Mouse (Mus musculus) neural tube, embryonic 13.5 days (tissue): Measurements from ENCODE around the gene Zbtb7a. TPM values are rescaled to one million over a fixed set of nuclear protein-coding genes. Genes with fewer than 3 reads are reported as not detected.

Source experiments
- ATAC-seq: fragments of 200-750 bp; cut with Nextera tagmentation; 2 replicates; pipeline ENCODE4 v1.8.0; 2017; ENCODE audit warnings: low read depth, mild to moderate bottlenecking, moderate TSS enrichment, moderate library complexity
- H3K27ac ChIP-seq: fragments of 300-500 bp; sonication (generic); replicated peaks from 2 replicates; pipeline ENCODE4 v1.5.1; 2015; ENCODE audit warnings: moderate library complexity, mild to moderate bottlenecking, inconsistent platforms
- H3K27me3 ChIP-seq: fragments of 300-500 bp; sonication (generic); 2 replicates; pipeline ENCODE4 v1.6.1; 2015; ENCODE audit warnings: mild to moderate bottlenecking, inconsistent platforms
- H3K36me3 ChIP-seq: fragments of 300-500 bp; sonication (generic); 2 replicates; pipeline ENCODE4 v1.6.1; 2015; ENCODE audit warnings: mild to moderate bottlenecking, inconsistent platforms
- H3K4me1 ChIP-seq: fragments of 300-500 bp; sonication (generic); replicated peaks from 2 replicates; pipeline ENCODE4 v1.6.1; 2015; ENCODE audit warnings: inconsistent platforms
- H3K4me2 ChIP-seq: fragments of 300-500 bp; sonication (generic); 2 replicates; pipeline ENCODE4 v1.6.1; 2015; ENCODE audit warnings: inconsistent platforms, mild to moderate bottlenecking, moderate library complexity
- H3K4me3 ChIP-seq: fragments of 300-500 bp; sonication (generic); 2 replicates; pipeline ENCODE4 v1.5.1; 2015; ENCODE audit warnings: mild to moderate bottlenecking, inconsistent platforms
- H3K9ac ChIP-seq: fragments of 300-500 bp; sonication (generic); 2 replicates; pipeline ENCODE4 v1.6.1; 2015; ENCODE audit warnings: moderate library complexity, mild to moderate bottlenecking, inconsistent platforms
- H3K9me3 ChIP-seq: fragments of 300-500 bp; sonication (generic); 2 replicates; pipeline ENCODE4 v1.6.1; 2016; ENCODE audit warnings: inconsistent platforms
- WGBS: fragments of 180-500 bp; shearing (Covaris S2); methylation state at CpG from one replicate; pipeline ENCODE4 v1.1.7; 2015; 5-methylcytosine and 5-hydroxymethylcytosine counted together
- polyA plus RNA-seq: library from polyadenylated mRNA; unstranded; fragments of >200 nt; fragmentation: Nextera tagmentation; extraction: Ambion mirVana; gene quantifications from 2 replicates; pipeline ENCODE4 v1.2.1, GENCODE M21; 2015

Zbtb7a gene
- polyA plus RNA-seq, result 12.2 and 14.9 TPM in 2 replicates

- ATAC-seq, result no peak
- Histone ChIP-seq H3K4me3 (peak within 1 kb of the TSS; percentile 85), H3K27me3 (peaks cover 52% of the 10 kb centered on the region), H3K4me1 (peaks cover 36% of the 10 kb centered on the region), H3K27ac (peak within 1 kb of the TSS; percentile 98), H3K36me3 (no peaks in the 10 kb centered on the region), H3K9me3 (no peaks in the 10 kb centered on the region), H3K4me2 (peak within 1 kb of the TSS; percentile 98), H3K9ac (peak within 1 kb of the TSS; percentile 97)
- 2% methylated on average over 41 of the region's 41 CpGs for WGBS
These were observed at the start of gene Zbtb7a for GRCm38 (mm10) chr10:81134966-81135681. Gene Zbtb7a, plus strand, starts transcription at chr10:81135220.

GRCm38 (mm10) chr10:81087021-81087420 is 48.0 kb upstream of the Zbtb7a start:
- Histone ChIP-seq H3K27ac (no peak overlapping the region), H3K9me3 (no peaks in the 10 kb centered on the region), H3K4me3 (no peak overlapping the region), H3K36me3 (peaks cover 13% of the 10 kb centered on the region), H3K9ac (no peak overlapping the region), H3K4me1 (peaks cover 8% of the 10 kb centered on the region), H3K4me2 (no peak overlapping the region), H3K27me3 (no peaks in the 10 kb centered on the region)
- 40% methylated on average over 2 of the region's 2 CpGs for WGBS
- no peak for ATAC-seq

GRCm38 (mm10) chr10:81089216-81089615 is 45.8 kb upstream of the Zbtb7a start:
- ATAC-seq, result no peak
- Histone ChIP-seq H3K4me2 (no peak overlapping the region), H3K27ac (no peak overlapping the region), H3K9ac (peak overlapping the region; percentile 26; the same call in 1 of the 2 replicates), H3K4me1 (peaks cover 8% of the 10 kb centered on the region), H3K27me3 (0 out of 2 replicates have a peak, but pooled peaks cover 4% of the 10 kb centered on the region), H3K9me3 (no peaks in the 10 kb centered on the region), H3K4me3 (no peak overlapping the region), H3K36me3 (no peaks in the 10 kb centered on the region)
- 70% methylated on average over 2 of the region's 2 CpGs for WGBS

GRCm38 (mm10) chr10:81090621-81091020 is 44.4 kb upstream of the Zbtb7a start:
- H3K4me1 ChIP-seq, result peaks cover 8% of the 10 kb centered on the region
- no peak for ATAC-seq
- H3K9ac ChIP-seq, result no peak overlapping the region
- no peaks in the 10 kb centered on the region for H3K9me3 ChIP-seq
- no peak overlapping the region for H3K27ac ChIP-seq
- H3K4me3 ChIP-seq, result no peak overlapping the region
- no peaks in the 10 kb centered on the region for H3K36me3 ChIP-seq
- WGBS, result 75% methylated on average over 7 of the region's 7 CpGs
- H3K27me3 ChIP-seq, result 0 out of 2 replicates have a peak, but pooled peaks cover 4% of the 10 kb centered on the region
- no peak overlapping the region for H3K4me2 ChIP-seq

- no peak overlapping the region for H3K4me2 ChIP-seq
These were observed 42.4 kb upstream of the Zbtb7a start for GRCm38 (mm10) chr10:81092465-81093250.

GRCm38 (mm10) chr10:81094931-81095678 is 39.9 kb upstream of the Zbtb7a start:
- Histone ChIP-seq H3K27ac (no peak overlapping the region), H3K4me3 (no peak overlapping the region), H3K4me1 (no peaks in the 10 kb centered on the region), H3K9me3 (no peaks in the 10 kb centered on the region), H3K9ac (no peak overlapping the region), H3K4me2 (no peak overlapping the region), H3K27me3 (0 out of 2 replicates have a peak, but pooled peaks cover 4% of the 10 kb centered on the region), H3K36me3 (no peaks in the 10 kb centered on the region)
- 66% methylated on average over 9 of the region's 9 CpGs for WGBS
- no peak for ATAC-seq

More at GRCm38 (mm10) chr10:81092465-81093250, 42.4 kb upstream of the Zbtb7a start:
- Histone ChIP-seq H3K4me1 (peaks cover 8% of the 10 kb centered on the region), H3K36me3 (no peaks in the 10 kb centered on the region), H3K27me3 (0 out of 2 replicates have a peak, but pooled peaks cover 4% of the 10 kb centered on the region), H3K9me3 (no peaks in the 10 kb centered on the region), H3K4me3 (no peak overlapping the region), H3K27ac (no peak overlapping the region), H3K9ac (no peak overlapping the region)
- no peak for ATAC-seq
- WGBS, result 62% methylated on average over 22 of the region's 22 CpGs

- Histone ChIP-seq H3K4me3 (peak within 1 kb of the TSS; percentile 89), H3K9ac (peak within 1 kb of the TSS; percentile 98), H3K27me3 (no peaks in the 10 kb centered on the region), H3K4me2 (peak within 1 kb of the TSS; percentile 67), H3K9me3 (no peaks in the 10 kb centered on the region), H3K4me1 (peaks cover 27% of the 10 kb centered on the region), H3K36me3 (peaks cover 26% of the 10 kb centered on the region), H3K27ac (peak within 1 kb of the TSS; percentile 100)
- under 1% methylated on average over 55 of the region's 56 CpGs for WGBS
- peak; percentile 96 for ATAC-seq
These were observed 29.4 kb upstream of the Zbtb7a start, which contains the start of gene Map2k2 for GRCm38 (mm10) chr10:81105565-81106112. Gene Map2k2, plus strand, starts transcription at chr10:81105915.

- 1% methylated on average over 35 of the region's 35 CpGs for WGBS
- peak; percentile 91 for ATAC-seq
These were observed 28.8 kb upstream of the Zbtb7a start for GRCm38 (mm10) chr10:81106113-81106721.

GRCm38 (mm10) chr10:81112946-81113345 is 22.1 kb upstream of the Zbtb7a start:
- H3K4me2 ChIP-seq, result no peak overlapping the region
- H3K4me3 ChIP-seq, result no peak overlapping the region
- H3K27ac ChIP-seq, result no peak overlapping the region
- no peak overlapping the region for H3K9ac ChIP-seq
- 96% methylated on average over 6 of the region's 6 CpGs for WGBS
- H3K9me3 ChIP-seq, result no peaks in the 10 kb centered on the region
- H3K4me1 ChIP-seq, result 0 out of 2 replicates have a peak, but pooled peaks cover 5% of the 10 kb centered on the region
- ATAC-seq, result no peak
- no peaks in the 10 kb centered on the region for H3K27me3 ChIP-seq
- H3K36me3 ChIP-seq, result peaks cover 95% of the 10 kb centered on the region

More at GRCm38 (mm10) chr10:81106113-81106721, 28.8 kb upstream of the Zbtb7a start:
- H3K27me3 ChIP-seq, result no peaks in the 10 kb centered on the region
- H3K4me1 ChIP-seq, result peaks cover 27% of the 10 kb centered on the region
- H3K4me3 ChIP-seq, result peak overlapping the region; percentile 89
- H3K4me2 ChIP-seq, result peak overlapping the region; percentile 67
- peak overlapping the region; percentile 100 for H3K27ac ChIP-seq
- H3K9ac ChIP-seq, result peak overlapping the region; percentile 98
- H3K36me3 ChIP-seq, result peaks cover 32% of the 10 kb centered on the region
- no peaks in the 10 kb centered on the region for H3K9me3 ChIP-seq

- 94% methylated on average over 10 of the region's 10 CpGs for WGBS
These were observed 15.4 kb upstream of the Zbtb7a start for GRCm38 (mm10) chr10:81119625-81120024.

GRCm38 (mm10) chr10:81120650-81121049 is 14.4 kb upstream of the Zbtb7a start:
- H3K27me3 ChIP-seq, result no peaks in the 10 kb centered on the region
- no peaks in the 10 kb centered on the region for H3K9me3 ChIP-seq
- H3K4me2 ChIP-seq, result no peak overlapping the region
- H3K4me1 ChIP-seq, result no peaks in the 10 kb centered on the region
- no peak for ATAC-seq
- no peak overlapping the region for H3K9ac ChIP-seq
- no peak overlapping the region for H3K27ac ChIP-seq
- WGBS, result 91% methylated on average over 7 of the region's 7 CpGs
- peaks cover 87% of the 10 kb centered on the region for H3K36me3 ChIP-seq
- H3K4me3 ChIP-seq, result no peak overlapping the region

More at GRCm38 (mm10) chr10:81119625-81120024, 15.4 kb upstream of the Zbtb7a start:
- peaks cover 96% of the 10 kb centered on the region for H3K36me3 ChIP-seq
- no peak overlapping the region for H3K4me2 ChIP-seq
- H3K27ac ChIP-seq, result no peak overlapping the region
- H3K4me3 ChIP-seq, result no peak overlapping the region
- ATAC-seq, result no peak
- H3K9me3 ChIP-seq, result no peaks in the 10 kb centered on the region
- H3K9ac ChIP-seq, result no peak overlapping the region
- no peaks in the 10 kb centered on the region for H3K4me1 ChIP-seq
- H3K27me3 ChIP-seq, result no peaks in the 10 kb centered on the region
